Mouse (Mus musculus): ENCODE measurements around the gene Col6a5.

Gene Col6a5

DNA sequence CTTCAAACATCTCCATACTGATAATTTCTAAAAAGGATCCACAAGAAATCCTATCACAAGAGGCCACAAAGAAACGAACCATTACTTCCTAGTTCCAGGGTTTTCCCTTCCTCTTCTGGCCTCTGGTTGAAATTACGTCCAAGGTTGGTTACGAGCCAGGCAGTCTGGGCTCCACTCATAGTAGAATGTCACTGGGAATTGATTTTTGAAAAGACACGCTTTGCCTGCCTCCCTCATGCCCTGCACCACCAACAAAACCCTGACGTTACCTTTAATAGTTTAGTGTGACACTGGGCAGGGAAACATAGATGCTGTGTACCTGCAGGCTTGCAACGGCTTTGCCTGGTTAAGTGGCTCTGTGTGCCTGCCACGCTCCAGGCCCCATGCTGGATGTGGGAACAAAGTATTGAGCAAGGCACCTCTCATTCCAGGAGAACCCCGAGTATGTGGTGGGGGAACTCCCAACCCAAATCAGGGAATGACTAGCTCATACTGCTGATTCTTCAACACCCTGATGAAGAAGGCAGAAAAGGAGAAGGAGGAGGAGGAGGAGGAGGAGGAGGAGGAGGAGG, 133.3 kb downstream of the Col6a5 start:
- no peak for DNase-seq (ENCODE audit: low spot score)

- no peak for DNase-seq (ENCODE audit: low spot score)
Measured at GRCm38 (mm10) chr9:105820711-105821110, 139.7 kb downstream of the Col6a5 start.

GRCm38 (mm10) chr9:105819155-105819709, 141.2 kb downstream of the Col6a5 start:
- no peak for DNase-seq (ENCODE audit: low spot score)

- DNase-seq (ENCODE audit: low spot score), result no peak
Measured at GRCm38 (mm10) chr9:105814436-105814835, 146.0 kb downstream of the Col6a5 start.

- no peak for DNase-seq (ENCODE audit: low spot score)
Measured at GRCm38 (mm10) chr9:105811458-105811857, 149.0 kb downstream of the Col6a5 start.

DNA sequence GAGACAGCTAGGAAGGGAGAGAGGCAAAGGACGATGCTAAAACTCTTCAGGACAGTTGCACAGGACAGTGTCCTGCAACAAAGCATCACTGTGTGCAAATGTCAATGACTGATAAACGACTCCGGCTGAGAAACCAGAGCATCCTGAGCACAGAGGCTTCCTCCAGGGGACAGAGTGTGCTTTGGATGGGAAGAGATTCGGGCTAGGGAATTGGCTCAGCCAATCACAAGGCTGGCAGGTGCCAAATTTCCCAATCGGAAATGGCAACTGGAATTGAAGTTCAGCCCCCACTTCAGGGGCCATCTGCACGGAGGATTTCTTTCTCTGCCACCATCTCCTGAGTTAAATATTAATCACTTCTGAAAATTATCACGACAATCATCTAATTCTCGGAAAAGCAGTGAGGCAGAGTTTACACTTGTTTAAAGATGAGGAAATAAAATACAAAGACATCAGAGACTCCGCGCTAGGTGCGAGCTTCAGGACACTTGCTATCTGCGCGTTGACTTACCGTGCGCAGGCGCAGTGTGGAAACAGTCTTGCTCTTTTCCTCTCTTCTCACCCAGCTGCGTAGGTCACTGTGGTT, 151.4 kb downstream of the Col6a5 start:
- no peak for DNase-seq (ENCODE audit: low spot score)
